Mouse (Mus musculus) kidney, postnatal 0 days (tissue): Measurements from ENCODE around the gene Dirc2. TPM values are rescaled to one million over a fixed set of nuclear protein-coding genes. Genes with fewer than 3 reads are reported as not detected.

ENCODE experiments used
- ATAC-seq: fragments of 200-750 bp; cut with Nextera tagmentation; replicated peaks from 2 replicates; pipeline ENCODE4 v1.8.0; 2017; ENCODE audit warnings: low read depth, moderate number of reproducible peaks, moderate TSS enrichment, moderate library complexity; ENCODE audit not compliant: low FRiP score
- DNase-seq: peaks from one replicate; pipeline ENCODE4 v3.0.0-alpha.2; 2016; ENCODE audit warnings: low spot score
- H3K27ac ChIP-seq: fragments of 300-500 bp; sonication (generic); 2 replicates; pipeline ENCODE4 v1.5.1; 2014; ENCODE audit warnings: mild to moderate bottlenecking
- H3K27me3 ChIP-seq: fragments of 300-500 bp; sonication (generic); 2 replicates; pipeline ENCODE4 v1.6.1; 2014; ENCODE audit warnings: low read length, mixed read lengths; ENCODE audit not compliant: insufficient read depth
- H3K36me3 ChIP-seq: fragments of 300-500 bp; sonication (generic); 2 replicates; pipeline ENCODE4 v1.6.1; 2014; ENCODE audit warnings: low read length, mixed read lengths; ENCODE audit not compliant: insufficient read depth
- H3K4me1 ChIP-seq: fragments of 300-500 bp; sonication (generic); replicated peaks from 2 replicates; pipeline ENCODE4 v1.6.1; 2014; ENCODE audit warnings: antibody characterized with exemption, low read length, mixed read lengths; ENCODE audit not compliant: insufficient read depth
- H3K4me2 ChIP-seq: fragments of 300-500 bp; sonication (generic); 2 replicates; pipeline ENCODE4 v1.6.1; 2014; ENCODE audit warnings: mild to moderate bottlenecking, low read length, moderate library complexity, mixed read lengths
- H3K4me3 ChIP-seq: fragments of 300-500 bp; sonication (generic); replicated peaks from 2 replicates; pipeline ENCODE4 v1.5.1; 2014; ENCODE audit warnings: low read depth, low read length
- H3K9ac ChIP-seq: fragments of 300-500 bp; sonication (generic); 2 replicates; pipeline ENCODE4 v1.6.1; 2014; ENCODE audit warnings: low read depth, low read length
- H3K9me3 ChIP-seq: fragments of 300-500 bp; sonication (generic); replicated peaks from 2 replicates; pipeline ENCODE4 v1.6.1; 2016; ENCODE audit warnings: low read length, inconsistent platforms, mixed read lengths
- CTCF ChIP-seq: IDR thresholded peaks from 2 replicates; pipeline ENCODE4 v1.5.1; 2016; ENCODE audit warnings: antibody characterized with exemption, low read depth, mild to moderate bottlenecking, moderate library complexity
- WGBS: fragments of 180-500 bp; shearing (Covaris S2); extraction: QIAGEN DNeasy Blood & Tissue Kit; methylation state at CpG from one replicate; pipeline ENCODE4 v1.1.7; 2014; 5-methylcytosine and 5-hydroxymethylcytosine counted together
- polyA plus RNA-seq: library from polyadenylated mRNA; unstranded; fragments of >200 nt; fragmentation: Nextera tagmentation; extraction: Ambion mirVana; gene quantifications from 2 replicates; pipeline ENCODE4 v1.2.1, GENCODE M21; 2015

The Dirc2 gene
- polyA plus RNA-seq, 1 experiment from 2014 or later, result 17.7 TPM

GRCm38 (mm10) chr16:35803723-35804122, 34.6 kb upstream of the Dirc2 start:
- DNase-seq, result no peak
- Histone ChIP-seq H3K27me3 (no peaks in the 10 kb centered on the region), H3K4me2 (no peak overlapping the region), H3K4me1 (no peaks in the 10 kb centered on the region), H3K9ac (no peak overlapping the region), H3K36me3 (no peaks in the 10 kb centered on the region), H3K9me3 (no peaks in the 10 kb centered on the region), H3K27ac (no peak overlapping the region), H3K4me3 (no peak overlapping the region)
- no peak for ATAC-seq
- no peak for TF ChIP-seq CTCF
- WGBS, result 91% methylated on average over 4 of the region's 4 CpGs

- H3K36me3 ChIP-seq, result no peaks in the 10 kb centered on the region
- H3K4me3 ChIP-seq, result no peak overlapping the region
- H3K27me3 ChIP-seq, result no peaks in the 10 kb centered on the region
- H3K9ac ChIP-seq, result no peak overlapping the region
- no peak overlapping the region for H3K27ac ChIP-seq
- no peak overlapping the region for H3K4me2 ChIP-seq
- no peaks in the 10 kb centered on the region for H3K9me3 ChIP-seq
- ATAC-seq (no peak), DNase-seq (no peak)
- H3K4me1 ChIP-seq, result no peaks in the 10 kb centered on the region
- WGBS, result 76% methylated on average over 7 of the region's 7 CpGs
- TF ChIP-seq CTCF, result no peak
These were observed 33.0 kb upstream of the Dirc2 start for GRCm38 (mm10) chr16:35802163-35802562.

GRCm38 (mm10) chr16:35791962-35792521, 22.9 kb upstream of the Dirc2 start:
- Histone ChIP-seq H3K27me3 (no peaks in the 10 kb centered on the region), H3K27ac (no peak overlapping the region), H3K9ac (no peak overlapping the region), H3K4me3 (no peak overlapping the region), H3K36me3 (no peaks in the 10 kb centered on the region; the same call in none of the 2 replicates), H3K9me3 (no peaks in the 10 kb centered on the region), H3K4me2 (no peak overlapping the region), H3K4me1 (no peaks in the 10 kb centered on the region)
- no peak for TF ChIP-seq CTCF
- ATAC-seq (no peak), DNase-seq (no peak)
- 82% methylated on average over 6 of the region's 6 CpGs for WGBS

GRCm38 (mm10) chr16:35788330-35788729, 19.2 kb upstream of the Dirc2 start:
- Histone ChIP-seq H3K9ac (no peak overlapping the region), H3K4me1 (no peaks in the 10 kb centered on the region), H3K36me3 (no peaks in the 10 kb centered on the region; the same call in none of the 2 replicates), H3K4me2 (no peak overlapping the region), H3K27ac (no peak overlapping the region), H3K9me3 (no peaks in the 10 kb centered on the region), H3K4me3 (no peak overlapping the region), H3K27me3 (no peaks in the 10 kb centered on the region)
- no peak for DNase-seq
- TF ChIP-seq CTCF, result no peak
- 89% methylated on average over 6 of the region's 6 CpGs for WGBS
- no peak for ATAC-seq

GRCm38 (mm10) chr16:35787568-35788189, 18.5 kb upstream of the Dirc2 start:
- ATAC-seq (no peak), DNase-seq (no peak)
- no peak overlapping the region for H3K4me3 ChIP-seq
- 69% methylated on average over 8 of the region's 8 CpGs for WGBS
- H3K4me2 ChIP-seq, result no peak overlapping the region
- H3K9ac ChIP-seq, result no peak overlapping the region
- no peaks in the 10 kb centered on the region for H3K9me3 ChIP-seq
- TF ChIP-seq CTCF, result no peak
- H3K27ac ChIP-seq, result no peak overlapping the region
- no peaks in the 10 kb centered on the region; the same call in none of the 2 replicates for H3K36me3 ChIP-seq
- no peaks in the 10 kb centered on the region for H3K27me3 ChIP-seq
- H3K4me1 ChIP-seq, result no peaks in the 10 kb centered on the region

- Histone ChIP-seq H3K9me3 (no peaks in the 10 kb centered on the region), H3K4me1 (no peaks in the 10 kb centered on the region), H3K36me3 (no peaks in the 10 kb centered on the region; the same call in none of the 2 replicates), H3K4me2 (no peak overlapping the region), H3K4me3 (no peak overlapping the region), H3K9ac (no peak overlapping the region), H3K27me3 (no peaks in the 10 kb centered on the region), H3K27ac (no peak overlapping the region)
- no peak for ATAC-seq
- 82% methylated on average over 6 of the region's 6 CpGs for WGBS
- no peak for DNase-seq
- TF ChIP-seq CTCF, result no peak
These were observed 18.0 kb upstream of the Dirc2 start for GRCm38 (mm10) chr16:35787163-35787562.
